Mouse (Mus musculus): ENCODE data around the gene Pcsk1n.
A peak's percentile ranks its signal among the peaks of the same experiment; 100 is the strongest.

Gene Pcsk1n

DNA sequence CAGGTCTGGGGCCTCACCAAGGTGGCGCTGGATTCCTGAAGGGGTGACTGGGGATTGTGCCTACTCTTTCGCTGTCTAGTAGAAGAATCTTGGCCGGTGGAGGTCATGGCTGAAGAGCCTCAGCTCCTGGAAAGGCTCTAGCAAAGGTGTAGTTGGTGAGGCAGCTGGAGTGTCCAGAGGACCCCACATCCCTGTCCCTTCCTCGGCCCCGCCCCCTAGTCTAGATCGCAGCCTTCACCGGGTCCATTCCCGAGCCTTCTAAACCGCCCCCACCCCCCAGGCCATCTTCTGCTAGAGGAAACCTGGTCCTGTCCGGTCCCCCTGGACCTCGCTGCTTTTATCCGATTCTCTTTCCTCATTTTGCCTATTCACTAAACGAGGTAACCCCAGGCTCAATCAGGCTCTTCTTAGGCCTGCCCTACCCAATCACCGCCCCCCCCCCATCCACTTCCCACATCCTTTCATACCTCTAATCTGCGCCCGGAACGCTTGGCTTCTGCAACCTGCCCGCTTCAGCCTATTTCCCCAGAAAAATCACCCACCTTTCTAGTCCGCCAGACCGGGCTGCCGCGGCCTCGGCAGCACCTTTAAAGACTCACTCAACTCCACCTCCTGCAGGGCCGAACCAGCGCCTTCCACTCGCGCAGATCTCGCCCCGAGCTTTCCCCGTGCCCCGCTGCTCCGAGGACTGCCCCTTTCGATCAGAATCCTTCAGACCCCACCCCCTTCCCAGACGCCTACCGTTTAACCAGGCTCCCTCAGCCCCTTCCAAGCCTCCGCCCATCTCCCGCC lies 27.7 kb downstream of the Pcsk1n start, which contains the start of gene Hdac6:
Hdac6 (minus strand) TSS at position 782 of the 792 bp plus-strand sequence.
- DNase-seq (ENCODE audit: low read depth, low spot score) = no peak

DNA sequence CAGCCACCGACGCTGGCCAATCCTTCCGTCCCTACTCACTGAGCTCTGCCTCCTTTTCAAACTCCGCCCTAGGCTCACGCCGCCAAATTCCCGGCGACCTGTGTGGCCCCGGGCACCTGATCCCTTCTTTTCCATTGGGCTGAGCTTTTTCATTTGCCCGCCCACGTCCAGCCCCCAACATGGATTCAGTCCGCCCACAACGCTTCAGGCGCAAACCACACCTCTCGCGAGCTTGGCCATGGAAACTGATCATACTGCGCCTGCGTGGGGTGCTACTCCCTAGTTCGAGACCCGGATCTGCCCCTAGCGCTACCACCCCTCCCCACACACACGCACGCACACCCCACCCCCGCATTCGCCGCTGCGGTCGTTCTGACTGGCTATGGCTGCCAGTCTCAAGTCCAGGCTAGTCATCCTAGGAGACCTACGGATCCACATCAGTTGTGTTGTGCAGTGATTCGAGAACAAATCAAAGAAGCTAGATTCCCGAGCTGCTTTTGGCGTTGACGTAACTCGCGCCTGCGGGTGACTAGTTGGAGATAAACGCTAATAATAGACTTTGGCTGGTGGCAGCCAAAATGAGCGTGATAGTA lies 28.4 kb downstream of the Pcsk1n start:
- DNase-seq (ENCODE audit: low read depth, low spot score) = peak; percentile 94

DNA sequence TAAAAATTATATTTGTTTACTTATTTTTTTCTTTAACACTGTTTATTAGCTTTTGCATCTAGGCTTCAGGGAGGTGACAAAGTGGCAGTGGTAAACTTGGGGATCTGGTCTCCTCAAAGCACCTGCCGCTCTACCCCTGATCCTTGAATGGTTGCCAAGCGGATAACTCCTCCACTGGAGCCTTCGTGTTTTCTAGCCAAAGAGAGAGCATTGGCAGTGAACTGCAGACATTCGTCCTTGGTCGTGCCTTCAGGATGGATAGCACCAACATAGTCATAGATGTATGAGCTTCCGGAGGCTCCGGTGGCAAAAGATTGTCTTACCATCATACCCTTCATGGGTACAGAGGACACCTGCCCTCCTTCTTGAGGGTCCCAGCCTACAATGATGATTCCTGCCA lies 30.5 kb downstream of the Pcsk1n start:
- DNase-seq (ENCODE audit: low read depth, low spot score) = no peak

DNA sequence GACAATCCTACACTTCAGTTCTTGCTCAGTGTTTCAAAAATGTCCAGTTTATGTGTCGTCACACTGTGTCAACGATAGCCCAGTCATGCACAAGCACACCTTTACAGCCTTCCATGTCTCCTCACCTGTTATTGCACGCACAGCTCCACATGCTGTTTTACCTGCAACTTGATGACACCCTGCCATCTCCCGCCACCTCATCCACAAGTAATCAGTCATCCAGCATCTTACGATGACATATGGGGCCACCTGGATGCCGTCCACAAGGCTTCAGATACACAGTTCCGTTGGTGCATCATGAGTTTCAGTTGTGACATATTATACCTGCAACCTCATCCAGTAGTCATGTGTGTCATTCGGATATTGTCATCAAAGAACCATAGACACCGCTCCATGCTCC lies 39.2 kb downstream of the Pcsk1n start:
- no peak for DNase-seq (ENCODE audit: low read depth, low spot score)

DNA sequence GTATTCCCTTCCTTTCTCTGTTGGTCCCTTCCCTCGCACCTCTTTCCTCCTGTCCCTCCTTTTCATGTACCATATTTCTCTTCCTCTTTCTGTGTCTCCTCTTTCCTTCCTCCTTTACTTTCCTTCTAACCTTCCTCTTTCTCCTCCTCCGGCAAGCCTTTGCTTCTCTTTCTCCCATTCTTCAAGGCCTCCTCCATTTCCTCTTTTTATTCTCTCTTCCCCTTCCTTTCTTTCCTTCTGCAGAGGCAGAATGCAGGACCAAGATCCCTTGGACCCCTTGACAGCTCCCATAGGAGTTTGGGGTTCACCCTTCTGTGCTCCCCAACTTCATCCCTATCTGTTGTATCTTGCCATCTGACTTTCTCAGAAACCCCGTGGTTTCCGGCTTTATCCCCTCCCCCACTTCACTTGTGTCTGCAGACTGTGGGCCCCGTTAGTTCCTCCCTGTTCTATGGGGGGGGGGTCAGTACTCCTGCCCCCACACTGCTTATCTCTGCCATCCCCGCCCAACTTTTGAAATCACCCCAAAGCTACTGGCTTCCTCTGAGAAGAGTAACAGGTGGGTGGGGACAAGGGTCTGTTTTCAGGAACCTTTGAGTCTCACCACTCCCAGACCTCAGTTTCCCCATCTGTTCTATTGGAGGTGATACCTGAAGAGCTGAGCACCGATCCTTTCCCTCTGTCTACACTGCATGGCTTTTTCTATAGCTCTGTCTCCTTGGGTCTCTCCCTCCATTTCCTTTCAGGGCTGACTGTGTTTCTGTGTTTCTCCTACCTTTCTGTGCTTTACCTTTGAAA lies 44.4 kb downstream of the Pcsk1n start:
- no peak for DNase-seq (ENCODE audit: low read depth, low spot score)

DNA sequence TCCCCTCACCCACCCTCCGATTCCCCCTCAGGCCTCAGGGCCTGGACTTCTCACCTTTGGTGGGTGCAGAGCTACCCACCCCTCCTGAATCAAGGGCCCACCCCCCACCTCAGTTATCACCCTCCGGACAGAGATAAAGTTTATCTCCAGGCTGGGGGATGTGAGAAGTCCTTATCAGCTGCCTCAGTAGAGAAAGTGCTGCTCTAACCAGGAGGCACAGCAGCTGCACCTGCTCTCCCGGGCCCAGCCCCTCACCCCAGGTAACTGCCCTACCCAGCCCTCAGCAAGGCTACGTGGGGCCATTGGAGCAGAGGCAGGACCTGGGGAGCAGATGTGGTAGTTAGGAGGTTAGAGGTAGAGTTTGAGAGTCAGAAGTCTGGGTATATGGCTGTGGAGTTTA lies 46.5 kb downstream of the Pcsk1n start:
- no peak for DNase-seq (ENCODE audit: low read depth, low spot score)

DNA sequence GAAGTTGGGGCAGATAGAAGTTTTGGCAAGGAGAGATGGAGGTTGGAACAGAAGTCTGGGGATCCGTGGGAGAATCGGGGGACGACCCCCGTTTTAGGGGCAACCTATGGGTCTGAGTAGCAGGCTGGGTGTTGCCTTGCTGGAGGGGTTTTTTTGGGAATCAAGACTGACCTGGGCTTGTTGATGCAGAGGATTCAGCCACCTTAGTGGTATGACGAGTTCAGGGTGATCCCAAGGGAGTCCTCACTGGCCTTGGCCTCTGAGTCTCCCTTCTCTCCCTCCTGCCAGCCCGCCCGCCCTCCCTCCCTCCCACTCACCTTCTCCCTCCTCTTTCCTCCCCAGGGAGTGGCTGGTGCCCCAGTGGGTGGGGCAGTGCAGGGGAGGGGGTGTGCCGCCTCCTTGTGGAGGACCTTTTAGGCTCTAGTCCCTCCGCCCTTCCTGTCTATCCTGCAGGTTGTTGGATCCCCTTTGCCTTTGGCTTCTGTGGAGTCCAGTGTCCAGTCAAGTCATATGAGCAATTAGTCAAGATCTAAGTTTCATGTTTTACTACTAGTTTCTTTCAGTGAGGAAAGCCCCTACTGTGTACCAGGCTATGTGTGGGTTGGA lies 48.1 kb downstream of the Pcsk1n start:
- DNase-seq (ENCODE audit: low read depth, low spot score) = no peak

DNA sequence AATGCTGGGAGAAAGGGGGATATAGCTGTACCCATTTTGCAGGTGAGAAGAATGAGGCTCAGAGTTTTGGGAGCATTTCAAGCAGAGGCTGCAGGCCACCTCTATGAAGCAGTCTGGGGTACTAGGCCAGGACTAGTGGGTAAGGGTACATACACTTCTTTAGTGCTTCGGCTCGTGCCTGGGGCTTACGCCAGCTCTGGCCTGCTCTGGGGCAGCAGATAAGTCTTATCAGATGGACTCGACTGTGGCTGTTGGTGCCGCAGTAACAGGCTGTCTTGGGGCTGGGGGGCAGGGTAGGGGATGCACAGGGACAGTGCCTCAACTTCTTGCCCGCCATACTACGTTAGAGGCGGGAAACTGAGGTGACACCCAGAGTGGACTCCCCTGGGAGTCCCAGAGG lies 48.6 kb downstream of the Pcsk1n start:
- DNase-seq (ENCODE audit: low read depth, low spot score) = no peak

DNA sequence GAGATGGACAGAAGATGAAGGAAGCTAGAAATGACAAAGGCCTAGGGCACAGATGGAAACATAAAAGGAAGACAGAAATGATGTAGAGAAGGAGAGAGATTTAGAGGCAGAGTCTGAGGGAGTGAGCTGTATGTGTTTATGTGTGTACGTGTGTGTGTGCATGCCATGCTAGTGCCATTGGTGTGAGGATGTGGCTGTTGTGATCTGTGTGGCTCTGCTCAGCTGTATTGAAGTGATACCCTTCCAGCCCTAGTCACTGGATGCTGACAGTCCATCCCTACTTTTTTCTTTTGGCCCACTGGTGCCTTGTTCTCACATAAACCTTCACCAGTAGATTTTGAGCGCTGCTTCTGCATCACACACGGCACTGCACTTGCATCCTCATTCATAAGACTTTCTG lies 49.3 kb downstream of the Pcsk1n start:
- no peak for DNase-seq (ENCODE audit: low read depth, low spot score)

DNA sequence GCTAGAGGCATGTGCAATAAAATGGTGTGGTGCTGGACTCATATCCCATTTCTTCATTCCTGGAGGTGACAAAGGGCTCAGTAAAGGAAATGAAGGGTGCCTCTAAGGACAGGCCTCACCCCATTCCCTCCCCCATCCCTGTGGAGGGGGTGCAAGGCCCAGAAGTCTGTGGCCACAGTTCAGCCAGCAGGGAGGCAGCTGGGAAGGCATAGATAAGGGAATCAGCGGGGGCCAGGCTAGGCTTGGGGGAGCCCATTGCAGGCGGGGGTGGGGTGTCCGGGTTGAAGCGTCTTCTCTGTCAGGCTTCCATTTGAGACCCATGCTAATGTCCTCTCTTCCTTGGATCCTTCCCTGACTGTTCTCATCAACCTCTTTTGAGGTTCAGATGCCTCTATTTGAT lies 51.7 kb downstream of the Pcsk1n start:
- no peak for DNase-seq (ENCODE audit: low read depth, low spot score)

Measured in forelimb bud, embryonic 11.5 days (tissue).